Mouse (Mus musculus) left cerebral cortex, adult 18-20 months (tissue): ENCODE results near the gene Mtus2. TPM values are rescaled to one million over a fixed set of nuclear protein-coding genes. Genes with fewer than 3 reads are reported as not detected.
"Not testable (repeated sequence)": the region's sequence is repeated elsewhere in the genome, so short reads cannot be mapped to it uniquely, and the experiment has no call there.

Source experiments
- DNase-seq, 2 experiments: peaks; one replicate each; pipeline ENCODE4 v3.0.0; 2021 to 2022; ENCODE audit warnings: low spot score in 2 of 2, mixed read lengths in 1 of 2
- long read RNA-seq, 2 experiments: library from polyadenylated mRNA; stranded (forward); transcript quantifications; one replicate each; pipeline ENCODE4 v2.0.0; 2021
- total RNA-seq, 2 experiments: library from RNA; stranded (reverse); gene quantifications; 2 replicates each; pipeline ENCODE4 v1.2.3; 2021

Mtus2 gene
- 10 to 100 TPM; 37.8 to 39.5 TPM for total RNA-seq
- long read RNA-seq, experiment 1, full-length matches to known transcripts = 16 of 43 reads
- long read RNA-seq, experiment 1, partial matches to known transcripts = 4 of 43 reads
- long read RNA-seq, experiment 1, other reads (novel, unspliced or antisense) = 23 of 43 reads
- long read RNA-seq, experiment 2, full-length matches to known transcripts = 7 of 20 reads
- long read RNA-seq, experiment 2, partial matches to known transcripts = 3 of 20 reads
- long read RNA-seq, experiment 2, other reads (novel, unspliced or antisense) = 10 of 20 reads

GRCm38 (mm10) chr5:147956821-147957564 is at the start of gene Mtus2:
TSS of gene Mtus2 (plus strand) at chr5:147957320.
- peak; percentile 91 to 92 for DNase-seq

- DNase-seq = no peak
These were observed 49.3 kb upstream of the Mtus2 start for GRCm38 (mm10) chr5:147907851-147908250.

GRCm38 (mm10) chr5:147910807-147911509 is 46.2 kb upstream of the Mtus2 start:
- DNase-seq = no peak

- DNase-seq = no peak
These were observed 45.4 kb upstream of the Mtus2 start for GRCm38 (mm10) chr5:147911744-147912143.

GRCm38 (mm10) chr5:147913241-147913842 is 43.8 kb upstream of the Mtus2 start:
- no peak for DNase-seq

- no peak for DNase-seq
These were observed 42.0 kb upstream of the Mtus2 start for GRCm38 (mm10) chr5:147915038-147915566.

- DNase-seq = no peak
These were observed 40.9 kb upstream of the Mtus2 start for GRCm38 (mm10) chr5:147916171-147916570.

GRCm38 (mm10) chr5:147918044-147918846 is 38.9 kb upstream of the Mtus2 start:
- DNase-seq = no peak

- DNase-seq = no peak
These were observed 32.5 kb upstream of the Mtus2 start for GRCm38 (mm10) chr5:147924621-147925020.

- no peak for DNase-seq
These were observed 31.1 kb upstream of the Mtus2 start for GRCm38 (mm10) chr5:147925935-147926604.

- no peak for DNase-seq
These were observed 28.2 kb upstream of the Mtus2 start for GRCm38 (mm10) chr5:147928668-147929497.

GRCm38 (mm10) chr5:147935096-147935495 is 22.0 kb upstream of the Mtus2 start:
- DNase-seq = no peak

- DNase-seq = no peak
These were observed 17.9 kb upstream of the Mtus2 start for GRCm38 (mm10) chr5:147939226-147939625.

- peak in 1 of 2 experiments; percentile 26 for DNase-seq
These were observed 12.0 kb upstream of the Mtus2 start for GRCm38 (mm10) chr5:147945000-147945666.

GRCm38 (mm10) chr5:147949881-147950280 is 7.2 kb upstream of the Mtus2 start:
- DNase-seq = no peak

- DNase-seq = no peak
These were observed 5.4 kb upstream of the Mtus2 start for GRCm38 (mm10) chr5:147951751-147952150.

- DNase-seq = not testable (repeated sequence)
These were observed 3.9 kb upstream of the Mtus2 start for GRCm38 (mm10) chr5:147953181-147953580.

- peak; percentile 25 to 32 for DNase-seq
These were observed 1.4 kb upstream of the Mtus2 start for GRCm38 (mm10) chr5:147955671-147956070.
